Mouse (Mus musculus) liver, adult 2 months (tissue): ENCODE data around the gene Rorc. TPM values are rescaled to one million over a fixed set of nuclear protein-coding genes. Genes with fewer than 3 reads are reported as not detected.
A peak's percentile ranks its signal among the peaks of the same experiment; 100 is the strongest.

Source experiments
- DNase-seq: peaks from one replicate; pipeline ENCODE4 v3.0.0-alpha.2; 2011; ENCODE audit warnings: low read depth, low spot score; ENCODE audit errors: extremely low read depth
- H3K27ac ChIP-seq: fragments of 200-500 bp; replicated peaks from 2 replicates; pipeline ENCODE4 v1.5.1; 2012; ENCODE audit warnings: low read depth, mild to moderate bottlenecking, control low read depth, inconsistent platforms, low read length; ENCODE audit not compliant: insufficient read depth
- H3K27me3 ChIP-seq: fragments of 200-500 bp; 2 replicates; pipeline ENCODE4 v1.6.1; 2012; ENCODE audit warnings: mild to moderate bottlenecking, moderate library complexity, low read length, inconsistent platforms; ENCODE audit not compliant: control insufficient read depth, insufficient read depth
- H3K36me3 ChIP-seq: fragments of 200-500 bp; 2 replicates; pipeline ENCODE4 v1.6.1; 2012; ENCODE audit warnings: low read length, inconsistent platforms; ENCODE audit not compliant: control insufficient read depth, insufficient read depth
- H3K4me1 ChIP-seq: fragments of 200-500 bp; 2 replicates; pipeline ENCODE4 v1.6.1; 2011; ENCODE audit warnings: low read length; ENCODE audit not compliant: control insufficient read depth, insufficient read depth
- H3K4me3 ChIP-seq: fragments of 200-500 bp; 2 replicates; pipeline ENCODE4 v1.5.1; 2011; ENCODE audit warnings: low read depth, mild to moderate bottlenecking, control low read depth, low read length, moderate library complexity; ENCODE audit not compliant: insufficient read depth
- H3K79me2 ChIP-seq: fragments of 200-500 bp; 2 replicates; pipeline ENCODE4 v1.6.1; 2012; ENCODE audit warnings: inconsistent platforms, mild to moderate bottlenecking, low read length, moderate library complexity; ENCODE audit not compliant: control insufficient read depth, insufficient read depth
- H3K9ac ChIP-seq: fragments of 200-500 bp; 2 replicates; pipeline ENCODE4 v1.6.1; 2012; ENCODE audit warnings: low read depth, mild to moderate bottlenecking, control low read depth, inconsistent platforms, low read length
- CTCF ChIP-seq: fragments of 200-500 bp; IDR thresholded peaks from 2 replicates; pipeline ENCODE4 v1.5.1; 2011; ENCODE audit warnings: low read depth, low read length, control low read depth
- POLR2A ChIP-seq: fragments of 200-500 bp; IDR thresholded peaks from 2 replicates; pipeline ENCODE4 v1.6.1; 2011; ENCODE audit warnings: low read length, control low read depth; ENCODE audit not compliant: insufficient read depth; ENCODE audit errors: extremely low read depth
- WGBS: fragments of 180-500 bp; shearing (Covaris S2); methylation state at CpG from one replicate; pipeline ENCODE4 v1.1.7; 2018; 5-methylcytosine and 5-hydroxymethylcytosine counted together
- polyA plus RNA-seq: library from polyadenylated mRNA; depleted of rRNA; stranded (reverse); fragments of >200 nt; gene quantifications from 2 replicates; pipeline ENCODE4 v1.2.3, GENCODE M21; 2012; rRNA removed
- total RNA-seq: library from RNA; depleted of rRNA; stranded (reverse); fragments of >200 nt; gene quantifications from 2 replicates; pipeline ENCODE4 v1.2.3, GENCODE M21; 2014; rRNA removed

The Rorc gene
- 36.3 and 50.3 TPM in 2 replicates for total RNA-seq
- polyA plus RNA-seq: 31.6 and 34.4 TPM in 2 replicates

DNA sequence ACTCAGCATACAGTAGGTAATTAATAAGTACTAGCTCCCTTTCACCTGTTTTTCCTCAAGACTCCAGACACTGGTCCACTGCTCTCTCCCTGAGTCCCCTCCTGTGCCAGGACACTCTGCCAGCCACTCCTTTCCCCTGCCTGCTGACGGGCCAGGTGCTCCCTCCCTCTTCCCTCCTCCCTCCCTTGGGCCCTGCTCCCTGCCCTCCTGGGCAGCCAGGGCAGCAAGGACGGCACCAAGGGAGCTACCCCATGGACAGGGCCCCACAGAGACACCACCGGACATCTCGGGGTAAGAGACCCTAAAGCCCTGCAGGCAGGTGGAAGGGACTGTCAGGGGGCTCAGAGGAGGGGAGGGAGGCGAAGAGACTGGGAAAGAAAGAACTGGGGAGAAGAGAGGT, at the start of gene Rorc:
Gene Rorc (plus strand): TSS at position 154 of the 400 bp plus-strand sequence.
- Histone ChIP-seq H3K4me3 (peak within 1 kb of the TSS; percentile 64), H3K27me3 (no peaks in the 10 kb centered on the region), H3K9ac (peak within 1 kb of the TSS; percentile 81), H3K27ac (peak within 1 kb of the TSS; percentile 99), H3K4me1 (peaks cover 24% of the 10 kb centered on the region), H3K36me3 (peaks cover 4% of the 10 kb centered on the region; the same call in 1 of the 2 replicates), H3K79me2 (no peaks in the 10 kb centered on the region; the same call in 1 of the 2 replicates)
- DNase-seq: peak; percentile 89
- 6% methylated on average over 5 of the region's 5 CpGs for WGBS
- TF ChIP-seq CTCF (no peak), POLR2A (peak; percentile 81)

DNA sequence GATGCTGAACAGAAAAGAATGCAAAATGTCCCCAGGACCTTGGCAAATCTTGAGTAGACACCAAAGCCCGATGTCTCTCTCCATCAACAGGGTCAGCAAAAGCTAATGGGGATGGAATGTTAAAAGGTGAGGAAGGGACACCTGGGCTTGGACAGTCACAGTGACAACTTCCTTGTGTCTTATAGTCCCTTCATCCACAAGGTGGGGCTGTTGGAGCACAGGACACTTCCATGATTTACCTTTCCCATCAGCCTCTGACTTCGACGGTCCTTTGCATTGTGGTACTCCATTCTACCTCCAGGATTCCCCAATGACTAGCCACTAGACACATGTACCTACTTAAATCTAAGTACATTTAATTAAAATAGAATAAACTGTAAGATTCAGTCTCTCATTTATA, 43.9 kb upstream of the Rorc start:
- WGBS: 64% methylated on average over 3 of the region's 3 CpGs

DNA sequence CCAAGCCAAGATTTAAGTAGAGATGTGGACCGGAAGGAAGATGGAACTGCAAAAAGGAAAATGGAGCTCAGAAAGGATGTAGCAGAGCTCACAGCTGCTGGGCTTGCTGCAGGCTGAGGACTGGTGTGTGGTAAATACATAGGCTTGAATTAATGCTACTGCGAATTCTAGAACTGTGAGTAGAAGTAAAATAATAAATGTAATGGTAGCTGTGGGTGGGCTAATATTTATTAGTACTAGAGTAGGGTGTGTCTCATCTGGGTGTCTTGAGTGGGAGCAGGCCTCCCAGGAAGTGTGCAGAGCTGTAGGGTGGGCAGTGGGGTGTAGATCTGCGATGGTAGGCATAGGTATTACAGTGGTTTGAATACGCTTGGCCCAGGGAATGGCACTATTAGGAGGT, 38.2 kb upstream of the Rorc start:
- no peak overlapping the region for H3K4me3 ChIP-seq
- TF ChIP-seq POLR2A (no peak), CTCF (no peak)
- WGBS: 95% methylated on average over 4 of the region's 4 CpGs

More for the DNA sequence above, 43.9 kb upstream of the Rorc start:
- no peak overlapping the region for H3K4me3 ChIP-seq
- H3K27me3 ChIP-seq: no peaks in the 10 kb centered on the region
- peaks cover 63% of the 10 kb centered on the region for H3K36me3 ChIP-seq
- DNase-seq: peak; percentile 43
- H3K27ac ChIP-seq: no peak overlapping the region
- TF ChIP-seq POLR2A (no peak), CTCF (peak; percentile 69)
- no peaks in the 10 kb centered on the region for H3K79me2 ChIP-seq
- H3K4me1 ChIP-seq: no peaks in the 10 kb centered on the region
- H3K9ac ChIP-seq: no peak overlapping the region

DNA sequence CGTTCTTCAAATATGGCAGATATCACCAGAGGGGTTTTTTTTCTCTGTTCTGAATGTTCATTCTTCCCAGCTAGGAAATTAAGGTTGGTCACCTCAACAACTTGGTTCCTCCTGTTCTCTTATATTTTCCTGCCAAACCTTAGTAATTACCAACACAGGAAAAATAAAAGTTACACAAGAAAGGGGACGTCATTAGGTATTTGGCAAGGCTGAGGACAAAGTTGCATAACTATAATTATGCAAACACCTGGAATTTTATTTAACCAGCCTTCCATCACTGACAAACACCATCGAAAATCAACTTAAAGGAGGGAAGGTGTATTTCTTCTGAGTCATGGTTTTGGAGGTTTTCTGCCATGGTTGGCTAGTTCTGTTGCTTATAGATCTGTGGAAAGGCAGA, 34.1 kb upstream of the Rorc start:
- DNase-seq: peak; percentile 92
- no peak for TF ChIP-seq POLR2A
- no peak for TF ChIP-seq CTCF
- Histone ChIP-seq H3K79me2 (no peaks in the 10 kb centered on the region), H3K36me3 (no peaks in the 10 kb centered on the region; the same call in 1 of the 2 replicates), H3K9ac (no peak overlapping the region), H3K27ac (peak overlapping the region; percentile 77), H3K4me1 (peaks cover 12% of the 10 kb centered on the region), H3K27me3 (no peaks in the 10 kb centered on the region), H3K4me3 (no peak overlapping the region)
- WGBS: 35% methylated on average over 3 of the region's 3 CpGs

More for the DNA sequence above, 38.2 kb upstream of the Rorc start:
- Histone ChIP-seq H3K4me1 (peaks cover 10% of the 10 kb centered on the region), H3K79me2 (no peaks in the 10 kb centered on the region), H3K27me3 (no peaks in the 10 kb centered on the region), H3K27ac (no peak overlapping the region), H3K36me3 (peaks cover 27% of the 10 kb centered on the region), H3K9ac (no peak overlapping the region)
- DNase-seq: no peak

DNA sequence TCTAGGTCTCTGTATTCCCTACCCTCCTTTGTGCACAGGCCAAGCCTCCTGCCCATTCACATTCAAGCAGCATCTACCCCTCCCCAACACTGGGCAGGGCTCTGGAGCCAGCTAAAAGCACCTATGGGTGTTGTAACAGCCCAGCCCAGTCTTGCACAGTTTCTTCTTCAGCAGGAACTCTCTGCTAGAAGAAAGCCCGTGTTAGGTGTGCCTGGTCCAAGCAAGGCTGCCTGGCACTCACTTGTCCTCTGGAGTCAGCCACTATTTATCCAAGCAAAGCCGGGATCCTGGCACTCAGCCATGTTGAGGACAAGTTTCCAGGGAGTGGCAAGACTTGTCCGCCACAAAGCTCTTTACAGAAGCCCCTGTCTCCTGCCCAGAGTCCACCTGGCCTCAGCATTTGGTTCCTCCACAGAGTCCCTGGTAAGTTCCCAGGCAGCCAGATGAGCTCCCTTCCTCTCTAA, 30.6 kb upstream of the Rorc start, which contains the start of gene Them5:
Gene Them5 (plus strand): TSS at position 141 of the 464 bp plus-strand sequence.
- Histone ChIP-seq H3K4me1 (peaks cover 12% of the 10 kb centered on the region), H3K36me3 (no peaks in the 10 kb centered on the region), H3K4me3 (no peak within 1 kb of the TSS), H3K79me2 (no peaks in the 10 kb centered on the region), H3K27ac (no peak within 1 kb of the TSS), H3K27me3 (no peaks in the 10 kb centered on the region), H3K9ac (no peak within 1 kb of the TSS)
- no peak for TF ChIP-seq POLR2A
- TF ChIP-seq CTCF: no peak
- 15% methylated on average over 3 of the region's 3 CpGs for WGBS
- DNase-seq: peak; percentile 60

DNA sequence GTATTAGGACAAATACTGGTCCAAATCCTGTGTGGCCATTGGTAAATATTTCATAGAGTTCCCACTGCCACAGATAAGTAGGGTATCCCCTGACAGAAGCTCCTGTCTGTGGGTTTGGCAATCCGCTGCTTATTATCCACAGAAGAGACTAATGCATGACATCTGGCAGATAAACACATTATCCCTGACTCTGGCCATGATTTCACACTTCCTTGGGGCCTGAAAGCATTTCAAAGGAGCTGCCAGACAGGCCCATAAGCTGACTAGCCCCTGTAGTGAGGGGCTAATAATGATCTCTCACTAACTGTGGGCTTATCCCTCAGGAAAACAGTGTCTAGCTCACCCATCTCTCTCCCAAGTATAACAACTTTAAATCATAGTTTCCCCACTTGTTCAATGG, 30.0 kb upstream of the Rorc start:
- no peaks in the 10 kb centered on the region for H3K79me2 ChIP-seq
- no peaks in the 10 kb centered on the region for H3K36me3 ChIP-seq
- DNase-seq: no peak
- 75% methylated on average over 1 of the region's 1 CpGs for WGBS
- H3K4me3 ChIP-seq: no peak overlapping the region
- peaks cover 12% of the 10 kb centered on the region for H3K4me1 ChIP-seq
- TF ChIP-seq POLR2A (no peak), CTCF (no peak)
- no peaks in the 10 kb centered on the region for H3K27me3 ChIP-seq
- no peak overlapping the region for H3K9ac ChIP-seq
- H3K27ac ChIP-seq: no peak overlapping the region
